Mouse (Mus musculus): ENCODE data around the gene Mknk2. TPM values are rescaled to one million over a fixed set of nuclear protein-coding genes. Genes with fewer than 3 reads are reported as not detected.

The Mknk2 gene
- total RNA-seq, 2 experiments from 2014 or later: 40.2 to 40.8 TPM

DNA sequence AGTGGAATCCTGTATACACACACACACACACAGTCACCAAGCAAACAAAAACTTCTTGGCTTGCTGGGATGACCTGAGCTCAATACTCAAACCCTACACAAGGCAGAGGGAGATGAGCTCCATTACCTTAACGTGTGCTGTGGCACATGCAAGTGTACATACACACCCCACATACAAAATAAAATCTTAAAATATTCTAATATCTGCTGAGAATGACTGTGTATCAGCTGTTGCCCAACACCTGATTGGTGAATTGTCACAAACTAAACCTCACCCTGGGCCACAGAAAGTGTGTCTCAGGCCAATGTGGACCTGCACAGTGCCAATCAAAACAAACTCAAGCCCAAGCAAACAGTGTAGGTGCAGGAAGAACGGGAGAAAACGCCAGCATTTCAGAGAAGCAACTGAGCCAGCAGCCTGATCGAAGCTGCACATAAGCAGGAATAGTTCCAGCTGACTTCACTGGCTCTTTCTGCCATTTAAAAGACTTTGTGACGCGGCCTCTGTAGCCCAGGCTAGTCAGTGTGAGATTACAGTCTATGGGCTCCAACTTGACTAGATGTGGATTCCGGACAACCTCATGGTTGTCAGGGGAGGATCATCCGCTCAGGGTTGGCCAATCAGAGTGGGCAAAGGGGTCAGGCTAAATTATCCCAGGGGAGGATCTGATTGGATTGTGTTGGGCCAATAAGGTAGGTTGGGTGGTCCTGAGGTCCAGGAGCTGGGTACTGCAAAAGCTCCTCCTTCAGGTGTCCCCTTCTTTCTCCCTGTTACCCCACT, 58.3 kb downstream of the Mknk2 start:
- no peak for ATAC-seq (replicated peaks; ENCODE audit: low FRiP score, poor library complexity, severe bottlenecking)

DNA sequence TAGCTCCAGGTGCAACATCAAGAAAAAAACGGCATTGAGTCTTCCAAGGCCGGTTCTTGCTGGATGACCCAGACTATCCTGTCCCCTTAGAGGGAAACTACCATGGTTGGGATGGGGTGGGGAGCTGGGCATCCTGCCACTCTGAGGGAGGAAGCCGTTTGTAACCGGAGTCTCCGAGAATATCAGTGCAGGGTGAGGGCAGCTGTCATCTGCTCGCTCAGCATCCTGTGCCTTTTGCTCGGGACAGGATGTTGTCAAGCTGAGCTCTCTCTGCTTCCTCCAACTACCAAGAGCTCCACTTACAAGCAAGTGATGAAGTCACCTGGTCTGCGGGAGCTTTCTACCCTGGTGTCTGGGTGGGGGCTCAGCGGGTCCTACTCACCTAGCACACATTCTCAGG, 59.7 kb downstream of the Mknk2 start:
- ATAC-seq (replicated peaks; ENCODE audit: low FRiP score, poor library complexity, severe bottlenecking): no peak

Other genes with a start within 250 kb of the Mknk2 start
- 30.7 and 31.1 TPM in 2 replicates for gene Tcf3, start 244.5 kb downstream of the Mknk2 start, total RNA-seq (2015; ENCODE audit: low replicate concordance)
- 27.9 and 39.6 TPM in 2 replicates for gene Tcf3, start 244.5 kb downstream of the Mknk2 start, total RNA-seq (2017; ENCODE audit: low replicate concordance)
- gene Onecut3, start 183.3 kb downstream of the Mknk2 start, total RNA-seq (2015; ENCODE audit: low replicate concordance): not detected in 2 replicates
- not detected in 2 replicates for gene Onecut3, start 183.3 kb downstream of the Mknk2 start, total RNA-seq (2017; ENCODE audit: low replicate concordance)
- not detected in 2 replicates for gene Atp8b3, start 139.0 kb downstream of the Mknk2 start, total RNA-seq (2015; ENCODE audit: low replicate concordance)
- gene Atp8b3, start 139.0 kb downstream of the Mknk2 start, total RNA-seq (2017; ENCODE audit: low replicate concordance): 0.43 TPM in 1 of 2 replicates, not detected in the other
- gene Rexo1, start 116.6 kb downstream of the Mknk2 start, total RNA-seq (2015; ENCODE audit: low replicate concordance): 18.0 and 20.2 TPM in 2 replicates
- 10.7 and 12.0 TPM in 2 replicates for gene Rexo1, start 116.6 kb downstream of the Mknk2 start, total RNA-seq (2017; ENCODE audit: low replicate concordance)
- gene Klf16, start 100.8 kb downstream of the Mknk2 start, total RNA-seq (2015; ENCODE audit: low replicate concordance): 0.96 and 1.0 TPM in 2 replicates
- 2.3 and 4.2 TPM in 2 replicates for gene Klf16, start 100.8 kb downstream of the Mknk2 start, total RNA-seq (2017; ENCODE audit: low replicate concordance)
- gene Abhd17a, start 87.8 kb downstream of the Mknk2 start, total RNA-seq (2015; ENCODE audit: low replicate concordance): 23.6 and 66.1 TPM in 2 replicates
- gene Abhd17a, start 87.8 kb downstream of the Mknk2 start, total RNA-seq (2017; ENCODE audit: low replicate concordance): 2.0 and 7.7 TPM in 2 replicates
- 7.3 and 14.0 TPM in 2 replicates for gene Scamp4, start 75.2 kb downstream of the Mknk2 start, total RNA-seq (2015; ENCODE audit: low replicate concordance)
- gene Scamp4, start 75.2 kb downstream of the Mknk2 start, total RNA-seq (2017; ENCODE audit: low replicate concordance): 2.6 and 3.1 TPM in 2 replicates
- gene Adat3, start 75.2 kb downstream of the Mknk2 start, total RNA-seq (2015; ENCODE audit: low replicate concordance): not detected in 2 replicates
- 0.94 TPM in 1 of 2 replicates, not detected in the other for gene Adat3, start 75.2 kb downstream of the Mknk2 start, total RNA-seq (2017; ENCODE audit: low replicate concordance)
- gene Gm49322, start 72.1 kb downstream of the Mknk2 start, total RNA-seq (2015; ENCODE audit: low replicate concordance): 0.21 TPM in 1 of 2 replicates, not detected in the other
- gene Gm49322, start 72.1 kb downstream of the Mknk2 start, total RNA-seq (2017; ENCODE audit: low replicate concordance): not detected in 2 replicates
- gene Csnk1g2, start 55.3 kb downstream of the Mknk2 start, total RNA-seq (2015; ENCODE audit: low replicate concordance): 25.5 and 25.6 TPM in 2 replicates
- gene Csnk1g2, start 55.3 kb downstream of the Mknk2 start, total RNA-seq (2017; ENCODE audit: low replicate concordance): 28.2 and 28.9 TPM in 2 replicates
- 5.6 and 6.1 TPM in 2 replicates for gene Btbd2, start 21.0 kb downstream of the Mknk2 start, total RNA-seq (2015; ENCODE audit: low replicate concordance)
- gene Btbd2, start 21.0 kb downstream of the Mknk2 start, total RNA-seq (2017; ENCODE audit: low replicate concordance): 5.6 and 11.4 TPM in 2 replicates
- gene Mob3a, start 23.9 kb upstream of the Mknk2 start, total RNA-seq (2015; ENCODE audit: low replicate concordance): 13.4 and 25.6 TPM in 2 replicates
- 11.0 and 18.2 TPM in 2 replicates for gene Mob3a, start 23.9 kb upstream of the Mknk2 start, total RNA-seq (2017; ENCODE audit: low replicate concordance)
- 8.6 and 9.8 TPM in 2 replicates for gene Izumo4, start 24.1 kb upstream of the Mknk2 start, total RNA-seq (2015; ENCODE audit: low replicate concordance)
- gene Izumo4, start 24.1 kb upstream of the Mknk2 start, total RNA-seq (2017; ENCODE audit: low replicate concordance): 1.3 and 2.2 TPM in 2 replicates
- 12.5 and 27.6 TPM in 2 replicates for gene Ap3d1, start 64.2 kb upstream of the Mknk2 start, total RNA-seq (2015; ENCODE audit: low replicate concordance)
- gene Ap3d1, start 64.2 kb upstream of the Mknk2 start, total RNA-seq (2017; ENCODE audit: low replicate concordance): 25.9 and 30.5 TPM in 2 replicates
- gene Dot1l, start 77.1 kb upstream of the Mknk2 start, total RNA-seq (2015; ENCODE audit: low replicate concordance): 10.9 and 15.6 TPM in 2 replicates
- gene Dot1l, start 77.1 kb upstream of the Mknk2 start, total RNA-seq (2017; ENCODE audit: low replicate concordance): 8.0 and 22.9 TPM in 2 replicates
- gene Sf3a2, start 120.1 kb upstream of the Mknk2 start, total RNA-seq (2015; ENCODE audit: low replicate concordance): 19.6 and 26.5 TPM in 2 replicates
- 7.2 and 11.2 TPM in 2 replicates for gene Sf3a2, start 120.1 kb upstream of the Mknk2 start, total RNA-seq (2017; ENCODE audit: low replicate concordance)
- 24.5 and 45.2 TPM in 2 replicates for gene Plekhj1, start 120.5 kb upstream of the Mknk2 start, total RNA-seq (2015; ENCODE audit: low replicate concordance)
- 8.2 and 13.9 TPM in 2 replicates for gene Plekhj1, start 120.5 kb upstream of the Mknk2 start, total RNA-seq (2017; ENCODE audit: low replicate concordance)
- not detected in 2 replicates for gene Amh, start 127.1 kb upstream of the Mknk2 start, total RNA-seq (2015; ENCODE audit: low replicate concordance)
- gene Amh, start 127.1 kb upstream of the Mknk2 start, total RNA-seq (2017; ENCODE audit: low replicate concordance): not detected in 2 replicates
- gene Jsrp1, start 135.4 kb upstream of the Mknk2 start, total RNA-seq (2015; ENCODE audit: low replicate concordance): not detected in 2 replicates
- not detected in 2 replicates for gene Jsrp1, start 135.4 kb upstream of the Mknk2 start, total RNA-seq (2017; ENCODE audit: low replicate concordance)
- gene Oaz1, start 148.5 kb upstream of the Mknk2 start, total RNA-seq (2015; ENCODE audit: low replicate concordance): 1,067 and 1,159 TPM in 2 replicates
- 242 and 348 TPM in 2 replicates for gene Oaz1, start 148.5 kb upstream of the Mknk2 start, total RNA-seq (2017; ENCODE audit: low replicate concordance)
- gene Lingo3, start 165.9 kb upstream of the Mknk2 start, total RNA-seq (2015; ENCODE audit: low replicate concordance): not detected in 2 replicates
- not detected in 2 replicates for gene Lingo3, start 165.9 kb upstream of the Mknk2 start, total RNA-seq (2017; ENCODE audit: low replicate concordance)
- 27.8 and 33.2 TPM in 2 replicates for gene Lsm7, start 177.1 kb upstream of the Mknk2 start, total RNA-seq (2015; ENCODE audit: low replicate concordance)
- gene Lsm7, start 177.1 kb upstream of the Mknk2 start, total RNA-seq (2017; ENCODE audit: low replicate concordance): 59.8 and 67.9 TPM in 2 replicates
- 225 and 274 TPM in 2 replicates for gene Sppl2b, start 177.2 kb upstream of the Mknk2 start, total RNA-seq (2015; ENCODE audit: low replicate concordance)
- gene Sppl2b, start 177.2 kb upstream of the Mknk2 start, total RNA-seq (2017; ENCODE audit: low replicate concordance): 343 and 430 TPM in 2 replicates
- gene Tmprss9, start 193.7 kb upstream of the Mknk2 start, total RNA-seq (2015; ENCODE audit: low replicate concordance): not detected in 2 replicates
- gene Tmprss9, start 193.7 kb upstream of the Mknk2 start, total RNA-seq (2017; ENCODE audit: low replicate concordance): 0.17 TPM in 1 of 2 replicates, not detected in the other
- gene Timm13, start 222.9 kb upstream of the Mknk2 start, total RNA-seq (2015; ENCODE audit: low replicate concordance): 12.1 and 17.6 TPM in 2 replicates
- 14.1 and 24.7 TPM in 2 replicates for gene Timm13, start 222.9 kb upstream of the Mknk2 start, total RNA-seq (2017; ENCODE audit: low replicate concordance)
- 2.7 and 7.3 TPM in 2 replicates for gene Lmnb2, start 240.1 kb upstream of the Mknk2 start, total RNA-seq (2015; ENCODE audit: low replicate concordance)
- gene Lmnb2, start 240.1 kb upstream of the Mknk2 start, total RNA-seq (2017; ENCODE audit: low replicate concordance): 9.3 and 9.7 TPM in 2 replicates